Comparison of ENCODE assay signal across 18 mouse cellular contexts in genomic region chr1:92258026-92258425, GRCm38 (mm10).
DNase-seq lines count a peak whose midpoint lies in the region; ATAC-seq and TF ChIP-seq lines count a peak whose summit lies in the region.
"Had no signal": no experiment of that assay in that cellular context is flagged by ENCODE, and none has a peak within 500 bp of the region (broad histone marks: within the 10 kb centered on the region; RNA-seq: fewer than 3 reads in every experiment).

No protein-coding gene starts in this region.

- H3K9ac ChIP-seq in embryonic facial prominence, embryonic 14.5 days (ENCODE audit: low read depth, low read length) = no peak overlapping the region
- no peak overlapping the region for H3K9ac ChIP-seq in lung, embryonic 14.5 days
- H3K9ac ChIP-seq: hindbrain, embryonic 13.5 days; limb, embryonic 15.5 days; neural tube, embryonic 13.5 days had no signal

- no peaks in the 10 kb centered on the region for H3K27me3 ChIP-seq in embryonic facial prominence, embryonic 14.5 days (replicated peaks; ENCODE audit: control insufficient read depth, insufficient read depth, low read length)
- no peaks in the 10 kb centered on the region for H3K27me3 ChIP-seq in embryonic facial prominence, embryonic 10.5 days (replicated peaks; ENCODE audit: low read depth, poor library complexity, severe bottlenecking)
- no peaks in the 10 kb centered on the region for H3K27me3 ChIP-seq in kidney, adult 2 months (replicated peaks; ENCODE audit: control insufficient read depth, insufficient read depth, low read length)
- no peaks in the 10 kb centered on the region for H3K27me3 ChIP-seq in lung, embryonic 14.5 days (ENCODE audit: insufficient read depth, low read length)
- H3K27me3 ChIP-seq: hindbrain, embryonic 13.5 days; limb, embryonic 15.5 days had no signal

- H3K36me3 ChIP-seq in embryonic facial prominence, embryonic 14.5 days (ENCODE audit: control insufficient read depth, insufficient read depth, low read length) = no peaks in the 10 kb centered on the region
- no peaks in the 10 kb centered on the region for H3K36me3 ChIP-seq in embryonic facial prominence, embryonic 10.5 days (replicated peaks)
- H3K36me3 ChIP-seq in kidney, adult 2 months (ENCODE audit: control insufficient read depth, insufficient read depth, low read length) = no peaks in the 10 kb centered on the region
- no peaks in the 10 kb centered on the region for H3K36me3 ChIP-seq in lung, embryonic 14.5 days (ENCODE audit: insufficient read depth)
- H3K36me3 ChIP-seq: hindbrain, embryonic 13.5 days; limb, embryonic 15.5 days; neural tube, embryonic 13.5 days had no signal

- H3K4me1 ChIP-seq in embryonic facial prominence, embryonic 14.5 days (ENCODE audit: control insufficient read depth, insufficient read depth, low read length) = no peaks in the 10 kb centered on the region
- 0 out of 2 replicates have a peak, but pooled peaks cover 8% of the 10 kb centered on the region for H3K4me1 ChIP-seq in embryonic facial prominence, embryonic 10.5 days
- H3K4me1 ChIP-seq in kidney, adult 2 months (ENCODE audit: control insufficient read depth, insufficient read depth, low read length) = no peaks in the 10 kb centered on the region
- no peaks in the 10 kb centered on the region for H3K4me1 ChIP-seq in lung, embryonic 14.5 days (ENCODE audit: insufficient read depth)
- H3K4me1 ChIP-seq in lung, adult 2 months (ENCODE audit: control insufficient read depth, insufficient read depth, low read length) = no peaks in the 10 kb centered on the region
- H3K4me1 ChIP-seq: limb, embryonic 15.5 days had no signal

- no peak overlapping the region for H3K4me3 ChIP-seq in embryonic facial prominence, embryonic 14.5 days (ENCODE audit: low read depth, low read length)
- H3K4me3 ChIP-seq in embryonic facial prominence, embryonic 10.5 days = no peak overlapping the region
- H3K4me3 ChIP-seq in kidney, adult 2 months (ENCODE audit: insufficient read depth, low read depth, low read length) = no peak overlapping the region
- no peak overlapping the region for H3K4me3 ChIP-seq in lung, embryonic 14.5 days (ENCODE audit: low read depth, low read length)
- H3K4me3 ChIP-seq in lung, adult 2 months (replicated peaks; ENCODE audit: extremely low read depth, low read depth, low read length) = no peak overlapping the region
- H3K4me3 ChIP-seq: heart, adult 2 months; hindbrain, embryonic 13.5 days; limb, embryonic 15.5 days; neural tube, embryonic 13.5 days had no signal

- no peak for TF ChIP-seq CTCF in kidney, adult 2 months (conservative IDR thresholded peaks at IDR 0.05; ENCODE audit: insufficient read depth, insufficient read length, low read depth, low read length)
- no peak for TF ChIP-seq CTCF in lung, embryonic 14.5 days (IDR thresholded peaks at IDR 0.05; ENCODE audit: low read depth)
- TF ChIP-seq CTCF in lung, adult 2 months (IDR thresholded peaks at IDR 0.05; ENCODE audit: insufficient read depth, low read length) = no peak

- no peak for TF ChIP-seq POLR2A in kidney, adult 2 months (IDR thresholded peaks at IDR 0.05; ENCODE audit: low read depth, low read length)
- no peak for TF ChIP-seq POLR2A in lung, adult 2 months (IDR thresholded peaks at IDR 0.05; ENCODE audit: borderline replicate concordance, extremely low read depth, low read depth, low read length)

- no peak overlapping the region for H3K4me2 ChIP-seq in embryonic facial prominence, embryonic 14.5 days (ENCODE audit: low read depth, low read length)
- no peak overlapping the region for H3K4me2 ChIP-seq in lung, embryonic 14.5 days
- H3K4me2 ChIP-seq: hindbrain, embryonic 13.5 days; limb, embryonic 15.5 days; neural tube, embryonic 13.5 days had no signal

- no peak for ATAC-seq in embryonic facial prominence, embryonic 14.5 days (ENCODE audit: low read depth)
- ATAC-seq in lung, embryonic 14.5 days (ENCODE audit: insufficient read depth) = no peak
- ATAC-seq: intestine, embryonic 16.5 days had no signal

- H3K27ac ChIP-seq in embryonic facial prominence, embryonic 14.5 days (replicated peaks; ENCODE audit: low read depth, low read length) = no peak overlapping the region
- no peak overlapping the region for H3K27ac ChIP-seq in embryonic facial prominence, embryonic 10.5 days (replicated peaks)
- no peak overlapping the region for H3K27ac ChIP-seq in kidney, adult 2 months (ENCODE audit: insufficient read depth, low read depth, low read length)
- no peak overlapping the region for H3K27ac ChIP-seq in lung, embryonic 14.5 days (ENCODE audit: low read depth)
- H3K27ac ChIP-seq: heart, adult 2 months; hindbrain, embryonic 13.5 days; limb, embryonic 15.5 days; neural tube, embryonic 13.5 days had no signal

- H3K9me3 ChIP-seq in embryonic facial prominence, embryonic 14.5 days (ENCODE audit: control insufficient read depth, low read length) = no peaks in the 10 kb centered on the region
- no peaks in the 10 kb centered on the region for H3K9me3 ChIP-seq in embryonic facial prominence, embryonic 10.5 days
- H3K9me3 ChIP-seq in lung, embryonic 14.5 days (ENCODE audit: low read depth, low read length) = no peaks in the 10 kb centered on the region
- H3K9me3 ChIP-seq: hindbrain, embryonic 13.5 days; limb, embryonic 15.5 days; neural tube, embryonic 13.5 days had no signal

- DNase-seq in embryonic facial prominence, embryonic 14.5 days (ENCODE audit: low spot score) = peak; percentile 39
- DNase-seq in embryonic facial prominence, embryonic 10.5 days (ENCODE audit: low spot score) = no peak
- peak; percentile 10 for DNase-seq in kidney, adult 2 months
- no peak for DNase-seq in kidney, postnatal 4 days
- peak; percentile 45 for DNase-seq in lung, embryonic 14.5 days
- DNase-seq in lung, adult 2 months = no peak
- peak; percentile 11 for DNase-seq in 3T3-L1 (ENCODE audit: low read depth, low spot score)
- no peak for DNase-seq in yolk sac, embryonic 10.5 days (ENCODE audit: low spot score)
- DNase-seq: adrenal gland, postnatal 25 days; B cell, adult 2 months; cerebellum, postnatal 25 days; gastrocnemius, postnatal 14 days; heart, adult 2 months; right cerebral cortex, postnatal 14 days had no signal

Comparison
In these comparisons a context has a peak if more than half of its experiments do, and no peak if none do; other contexts are left out.
1. DNase-seq: peak in embryonic facial prominence, embryonic 14.5 days (single experiment), kidney, adult 2 months (single experiment), lung, embryonic 14.5 days (single experiment) and 3T3-L1 (single experiment); none in embryonic facial prominence, embryonic 10.5 days (single experiment), kidney, postnatal 4 days (0 of 2), lung, adult 2 months (single experiment) and yolk sac, embryonic 10.5 days (single experiment).